Mouse (Mus musculus) embryonic facial prominence, embryonic 10.5 days (tissue): Measurements from ENCODE around the gene Arhgap8. TPM values are rescaled to one million over a fixed set of nuclear protein-coding genes. Genes with fewer than 3 reads are reported as not detected.

Experiments
- DNase-seq: peaks from one replicate; pipeline ENCODE4 v3.0.0-alpha.2; 2017; ENCODE audit warnings: low spot score
- H3K27ac ChIP-seq: fragments of 300-500 bp; sonication (generic); replicated peaks from 2 replicates; pipeline ENCODE4 v1.5.1; 2016; ENCODE audit warnings: mild to moderate bottlenecking
- H3K27me3 ChIP-seq: fragments of 300-500 bp; sonication (generic); replicated peaks from 2 replicates; pipeline ENCODE4 v1.6.1; 2016; ENCODE audit warnings: low read depth, mild to moderate bottlenecking; ENCODE audit not compliant: poor library complexity, severe bottlenecking
- H3K36me3 ChIP-seq: fragments of 300-500 bp; sonication (generic); replicated peaks from 2 replicates; pipeline ENCODE4 v1.6.1; 2016; ENCODE audit warnings: mild to moderate bottlenecking, moderate library complexity
- H3K4me1 ChIP-seq: fragments of 300-500 bp; sonication (generic); 2 replicates; pipeline ENCODE4 v1.6.1; 2016
- H3K4me3 ChIP-seq: fragments of 300-500 bp; sonication (generic); 2 replicates; pipeline ENCODE4 v1.5.1; 2016; ENCODE audit warnings: mild to moderate bottlenecking, moderate library complexity
- H3K9me3 ChIP-seq: fragments of 300-500 bp; sonication (generic); 2 replicates; pipeline ENCODE4 v1.6.1; 2016; ENCODE audit warnings: mild to moderate bottlenecking
- WGBS: fragments of 180-500 bp; shearing (Covaris S2); methylation state at CpG from one replicate; pipeline ENCODE4 v1.1.7; 2016; 5-methylcytosine and 5-hydroxymethylcytosine counted together
- polyA plus RNA-seq: library from polyadenylated mRNA; unstranded; fragments of >200 nt; fragmentation: Nextera tagmentation; extraction: Ambion mirVana; gene quantifications from 2 replicates; pipeline ENCODE4 v1.2.1, GENCODE M21; 2016

Gene Arhgap8
- polyA plus RNA-seq, 1 experiment from 2014 or later = 6.6 TPM

GRCm38 (mm10) chr15:84775421-84776174, 55.7 kb downstream of the Arhgap8 start:
- H3K4me3 ChIP-seq = no peak overlapping the region
- DNase-seq = no peak

GRCm38 (mm10) chr15:84778587-84778986, 58.7 kb downstream of the Arhgap8 start:
- H3K27me3 ChIP-seq = peaks cover 6% of the 10 kb centered on the region; the same call in 1 of the 2 replicates
- H3K36me3 ChIP-seq = no peaks in the 10 kb centered on the region
- no peak overlapping the region for H3K27ac ChIP-seq
- 63% methylated on average over 5 of the region's 5 CpGs for WGBS
- peaks cover 19% of the 10 kb centered on the region for H3K4me1 ChIP-seq
- DNase-seq = no peak
- no peaks in the 10 kb centered on the region for H3K9me3 ChIP-seq
- no peak overlapping the region for H3K4me3 ChIP-seq

More at GRCm38 (mm10) chr15:84775421-84776174, 55.7 kb downstream of the Arhgap8 start:
- H3K9me3 ChIP-seq = no peaks in the 10 kb centered on the region
- H3K27ac ChIP-seq = peak overlapping the region; percentile 48; the same call in 1 of the 2 replicates
- no peaks in the 10 kb centered on the region for H3K36me3 ChIP-seq
- 58% methylated on average over 20 of the region's 20 CpGs for WGBS
- H3K4me1 ChIP-seq = peaks cover 30% of the 10 kb centered on the region
- peaks cover 6% of the 10 kb centered on the region; the same call in 1 of the 2 replicates for H3K27me3 ChIP-seq

GRCm38 (mm10) chr15:84784812-84785211, 65.0 kb downstream of the Arhgap8 start:
- Histone ChIP-seq H3K9me3 (no peaks in the 10 kb centered on the region), H3K27ac (no peak overlapping the region), H3K27me3 (no peaks in the 10 kb centered on the region), H3K4me3 (no peak overlapping the region), H3K4me1 (no peaks in the 10 kb centered on the region), H3K36me3 (peaks cover 49% of the 10 kb centered on the region)
- DNase-seq = no peak
- 95% methylated on average over 16 of the region's 16 CpGs for WGBS

GRCm38 (mm10) chr15:84787161-84787560, 67.3 kb downstream of the Arhgap8 start:
- Histone ChIP-seq H3K9me3 (no peaks in the 10 kb centered on the region), H3K36me3 (peaks cover 73% of the 10 kb centered on the region), H3K27ac (no peak overlapping the region), H3K4me3 (no peak overlapping the region), H3K27me3 (no peaks in the 10 kb centered on the region), H3K4me1 (no peaks in the 10 kb centered on the region)
- 88% methylated on average over 10 of the region's 10 CpGs for WGBS
- no peak for DNase-seq

GRCm38 (mm10) chr15:84793649-84794048, 73.8 kb downstream of the Arhgap8 start:
- Histone ChIP-seq H3K27ac (no peak overlapping the region), H3K4me3 (no peak overlapping the region), H3K9me3 (peaks cover 5% of the 10 kb centered on the region; the same call in 1 of the 2 replicates), H3K4me1 (no peaks in the 10 kb centered on the region), H3K27me3 (no peaks in the 10 kb centered on the region), H3K36me3 (peaks cover 90% of the 10 kb centered on the region)
- DNase-seq = no peak
- WGBS = 77% methylated on average over 5 of the region's 5 CpGs

GRCm38 (mm10) chr15:84800132-84800531, 80.3 kb downstream of the Arhgap8 start:
- Histone ChIP-seq H3K36me3 (peaks cover 94% of the 10 kb centered on the region), H3K4me3 (no peak overlapping the region), H3K27ac (no peak overlapping the region), H3K27me3 (no peaks in the 10 kb centered on the region), H3K4me1 (no peaks in the 10 kb centered on the region), H3K9me3 (peaks cover 5% of the 10 kb centered on the region; the same call in 1 of the 2 replicates)
- DNase-seq = no peak
- whole genome bisulfite sequencing = 86% methylated on average over 5 of the region's 5 CpGs

- Histone ChIP-seq H3K4me3 (no peak overlapping the region), H3K27me3 (no peaks in the 10 kb centered on the region), H3K9me3 (no peaks in the 10 kb centered on the region), H3K27ac (no peak overlapping the region), H3K36me3 (peaks cover 91% of the 10 kb centered on the region), H3K4me1 (no peaks in the 10 kb centered on the region)
- peak; percentile 55 for DNase-seq
- WGBS = 59% methylated on average over 3 of the region's 3 CpGs
These were observed 83.8 kb downstream of the Arhgap8 start for GRCm38 (mm10) chr15:84803685-84804084.

GRCm38 (mm10) chr15:84809275-84809952, 89.6 kb downstream of the Arhgap8 start:
- Histone ChIP-seq H3K4me1 (peaks cover 8% of the 10 kb centered on the region), H3K27ac (no peak overlapping the region), H3K36me3 (peaks cover 37% of the 10 kb centered on the region), H3K9me3 (no peaks in the 10 kb centered on the region), H3K4me3 (no peak overlapping the region), H3K27me3 (no peaks in the 10 kb centered on the region)
- 87% methylated on average over 21 of the region's 21 CpGs for WGBS
- DNase-seq = no peak

GRCm38 (mm10) chr15:84811126-84811525, 91.3 kb downstream of the Arhgap8 start:
- Histone ChIP-seq H3K27me3 (no peaks in the 10 kb centered on the region), H3K36me3 (peaks cover 21% of the 10 kb centered on the region), H3K4me1 (peaks cover 17% of the 10 kb centered on the region), H3K9me3 (no peaks in the 10 kb centered on the region), H3K27ac (no peak overlapping the region), H3K4me3 (no peak overlapping the region)
- no peak for DNase-seq
- 80% methylated on average over 5 of the region's 5 CpGs for WGBS

GRCm38 (mm10) chr15:84812831-84813357, 93.0 kb downstream of the Arhgap8 start:
- 87% methylated on average over 11 of the region's 11 CpGs for WGBS
- Histone ChIP-seq H3K27ac (no peak overlapping the region), H3K4me3 (no peak overlapping the region), H3K9me3 (no peaks in the 10 kb centered on the region), H3K36me3 (peaks cover 9% of the 10 kb centered on the region), H3K4me1 (peaks cover 17% of the 10 kb centered on the region), H3K27me3 (no peaks in the 10 kb centered on the region)
- no peak for DNase-seq

- 47% methylated on average over 4 of the region's 4 CpGs for WGBS
- H3K4me3 ChIP-seq = no peak overlapping the region
- no peaks in the 10 kb centered on the region for H3K9me3 ChIP-seq
- no peak for DNase-seq
- H3K27me3 ChIP-seq = no peaks in the 10 kb centered on the region
- no peak overlapping the region for H3K27ac ChIP-seq
- H3K36me3 ChIP-seq = peaks cover 7% of the 10 kb centered on the region; the same call in 1 of the 2 replicates
- H3K4me1 ChIP-seq = peaks cover 17% of the 10 kb centered on the region
These were observed 95.3 kb downstream of the Arhgap8 start for GRCm38 (mm10) chr15:84815171-84815570.

- Histone ChIP-seq H3K27me3 (no peaks in the 10 kb centered on the region), H3K4me1 (peaks cover 12% of the 10 kb centered on the region), H3K9me3 (no peaks in the 10 kb centered on the region), H3K4me3 (no peak overlapping the region), H3K36me3 (peaks cover 7% of the 10 kb centered on the region; the same call in 1 of the 2 replicates), H3K27ac (no peak overlapping the region)
- WGBS = 74% methylated on average over 3 of the region's 3 CpGs
- no peak for DNase-seq
These were observed 97.7 kb downstream of the Arhgap8 start for GRCm38 (mm10) chr15:84817589-84817988.
